Mouse (Mus musculus) right cerebral cortex, postnatal 14 days (tissue): ENCODE data around the gene Lhx5.

Experiments
- DNase-seq: peaks from one replicate; pipeline ENCODE4 v3.0.0; 2022

Gene Lhx5

DNA sequence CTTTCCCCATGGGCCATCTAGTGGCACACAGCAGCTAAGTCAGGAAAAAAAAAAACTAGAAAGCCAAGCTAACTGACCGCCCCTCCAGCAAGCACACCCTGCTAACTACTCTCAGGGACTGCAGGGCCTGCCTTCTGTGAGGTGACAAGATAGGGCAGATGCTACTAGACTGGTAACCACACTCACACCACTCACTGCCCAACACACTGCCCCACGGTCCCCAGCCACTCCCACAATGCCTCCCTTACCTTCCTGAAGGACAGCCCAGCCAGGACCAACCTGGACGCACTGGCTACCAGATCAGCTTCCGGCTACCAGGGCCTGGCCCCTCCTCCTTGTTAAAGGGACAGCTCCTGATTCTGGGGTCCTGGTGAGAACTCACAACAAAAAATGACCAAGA is 35.5 kb downstream of the Lhx5 start:
- no peak for DNase-seq

DNA sequence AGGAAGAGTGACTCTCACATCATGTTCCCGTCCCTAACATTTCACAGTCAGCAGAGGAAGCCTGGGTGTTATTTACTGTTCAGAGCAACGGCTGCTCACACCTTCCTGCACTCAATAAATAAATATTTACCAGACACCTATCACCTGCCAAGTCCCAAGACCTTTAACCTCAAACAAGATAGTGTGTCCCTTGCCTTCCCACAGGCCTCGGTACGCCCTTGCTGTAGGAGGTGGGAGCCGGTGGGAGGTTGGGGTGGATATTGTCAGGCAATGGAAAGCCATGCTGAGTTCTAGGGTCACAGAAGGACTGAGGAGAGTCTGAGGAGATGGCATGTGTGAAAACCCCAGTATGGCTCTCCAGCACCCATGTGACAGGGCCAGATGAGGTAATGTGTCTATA is 36.8 kb downstream of the Lhx5 start:
- no peak for DNase-seq

DNA sequence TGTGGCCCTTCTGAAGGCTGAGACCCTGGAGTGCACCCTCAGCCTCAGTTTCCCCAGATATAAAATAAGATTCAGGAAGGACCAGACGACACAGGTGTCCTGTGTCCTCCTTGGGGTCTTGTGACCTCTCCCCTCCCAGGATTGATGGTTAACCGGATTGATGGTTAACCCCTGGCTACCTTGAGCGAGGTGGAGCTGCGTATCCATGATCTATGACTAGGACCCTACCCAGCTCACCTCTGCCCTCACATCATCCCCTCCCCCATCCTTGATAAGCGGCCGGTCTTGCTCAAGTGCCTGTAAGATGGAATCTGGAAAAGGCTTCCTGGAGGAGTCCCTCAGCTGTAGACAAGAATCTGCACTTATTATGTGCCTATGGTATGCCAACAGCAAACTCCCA is 37.3 kb downstream of the Lhx5 start:
- DNase-seq, result no peak

DNA sequence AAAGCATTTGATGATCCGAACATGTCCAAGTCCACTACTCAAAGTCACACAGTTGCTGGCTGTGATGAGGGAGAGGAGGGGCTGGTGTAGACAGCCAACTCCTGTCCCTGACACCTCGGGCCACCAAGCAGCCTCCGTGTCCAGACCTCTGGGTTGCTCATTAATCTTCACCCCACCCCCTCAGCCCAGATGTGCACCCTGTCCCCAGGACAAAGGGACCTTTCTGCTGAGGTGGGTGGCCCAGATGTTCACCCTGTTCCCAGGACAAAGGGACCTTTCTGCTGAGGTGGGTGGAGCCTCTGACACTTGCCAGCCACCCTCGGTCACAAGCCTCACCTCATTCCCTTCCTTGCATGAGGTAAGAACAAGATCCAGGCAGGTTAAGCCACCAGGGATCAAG is 40.0 kb downstream of the Lhx5 start:
- no peak for DNase-seq

DNA sequence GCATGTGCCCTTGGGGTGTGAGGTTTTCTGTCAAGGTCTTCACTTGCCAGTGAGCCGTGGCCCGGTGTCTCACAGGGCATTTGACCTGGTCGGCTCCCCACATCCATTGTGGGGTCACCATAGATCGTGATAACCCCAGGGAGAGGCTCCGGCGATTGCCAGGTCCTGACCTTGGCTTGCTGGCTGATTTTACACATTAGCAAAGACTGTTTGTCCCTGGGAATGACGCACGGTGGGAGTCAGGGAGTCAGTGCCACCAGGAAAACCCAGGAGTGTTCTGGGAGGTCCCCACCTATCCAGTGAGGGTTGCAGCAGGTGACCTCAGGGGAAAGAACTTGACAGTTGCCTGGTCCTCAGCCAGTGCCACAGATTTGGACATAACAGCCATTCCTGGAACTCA is 41.3 kb downstream of the Lhx5 start, which contains the start of gene Sdsl:
Sdsl (minus strand) TSS at position 41 of the 400 bp plus-strand sequence.
- no peak for DNase-seq

DNA sequence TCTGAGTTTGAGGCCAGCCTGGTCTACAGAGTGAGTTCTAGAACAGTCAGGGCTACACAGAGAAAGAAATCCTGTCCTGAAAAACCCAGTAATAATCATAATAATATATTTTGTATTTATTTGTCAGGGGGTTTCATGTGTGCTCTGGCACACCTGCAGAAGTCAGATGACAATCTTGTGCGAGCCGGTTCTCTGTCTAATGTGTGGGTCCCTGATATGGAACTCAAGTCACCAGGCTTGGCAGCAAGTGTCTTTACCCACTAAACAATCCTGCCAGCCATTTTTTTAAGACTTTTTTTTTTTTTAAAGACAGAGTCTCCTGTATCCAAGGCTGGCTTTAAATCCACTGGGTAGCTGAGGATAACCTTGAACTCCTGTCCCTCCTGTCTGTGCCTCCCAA is 41.9 kb downstream of the Lhx5 start:
- DNase-seq, result no peak

DNA sequence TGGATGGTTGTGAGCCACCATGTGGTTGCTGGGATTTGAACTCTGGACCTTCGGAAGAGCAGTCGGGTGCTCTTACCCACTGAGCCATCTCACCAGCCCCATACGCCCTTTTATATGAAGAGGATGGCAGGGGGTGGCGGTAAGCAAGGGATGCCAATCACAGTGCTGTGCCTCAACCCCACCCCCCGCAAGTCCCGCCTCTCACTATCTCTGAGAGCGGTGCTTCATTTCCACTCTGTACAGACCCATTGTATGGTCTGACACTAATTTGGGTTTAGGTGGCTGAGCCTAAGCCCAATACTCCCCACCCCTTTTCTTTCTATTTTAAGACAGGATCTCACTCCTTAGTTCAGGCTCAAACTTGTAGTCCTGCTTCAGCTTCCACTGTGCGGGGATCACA is 44.4 kb downstream of the Lhx5 start:
- DNase-seq, result no peak

DNA sequence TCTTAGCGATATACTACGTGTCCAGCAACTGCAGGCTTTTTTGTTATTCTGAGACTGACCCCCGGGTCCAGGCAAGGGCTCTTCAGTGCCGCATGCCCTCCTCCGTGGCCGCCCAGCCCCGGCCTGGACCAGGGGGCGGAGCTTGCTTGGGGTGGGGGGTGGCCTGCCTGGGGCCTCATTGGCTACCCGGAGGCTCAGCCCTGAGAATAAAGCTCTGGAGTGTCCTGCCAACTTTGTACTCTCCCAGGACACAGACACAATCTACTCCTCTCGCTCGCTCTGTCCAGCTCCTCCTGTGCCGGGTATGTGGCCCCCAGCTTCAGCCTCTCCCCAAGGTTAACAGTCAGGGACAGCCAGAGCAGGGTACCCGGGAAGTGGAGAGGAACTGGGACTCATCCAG is 44.8 kb downstream of the Lhx5 start, which contains the start of gene Sds:
Sds (plus strand) TSS at position 231 of the 400 bp plus-strand sequence.
- no peak for DNase-seq

DNA sequence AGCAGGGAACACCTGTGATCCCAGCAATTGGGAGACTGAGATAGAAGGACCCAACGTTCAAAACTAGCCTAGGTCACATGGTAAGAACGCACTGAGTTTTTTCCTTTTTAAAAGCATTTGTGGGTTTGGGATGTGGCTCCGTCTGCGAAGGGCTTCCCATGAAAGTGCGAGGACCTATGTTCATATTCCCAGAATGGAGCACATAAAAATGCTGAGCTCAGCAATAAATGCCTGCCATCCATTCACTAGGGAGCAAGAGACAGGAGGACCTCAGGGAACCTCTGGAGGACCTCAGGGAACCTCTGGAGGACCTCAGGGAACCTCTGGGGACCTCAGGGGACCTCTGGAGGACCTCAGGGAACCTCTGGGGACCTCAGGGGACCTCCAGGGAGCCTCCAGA is 46.5 kb downstream of the Lhx5 start:
- no peak for DNase-seq

DNA sequence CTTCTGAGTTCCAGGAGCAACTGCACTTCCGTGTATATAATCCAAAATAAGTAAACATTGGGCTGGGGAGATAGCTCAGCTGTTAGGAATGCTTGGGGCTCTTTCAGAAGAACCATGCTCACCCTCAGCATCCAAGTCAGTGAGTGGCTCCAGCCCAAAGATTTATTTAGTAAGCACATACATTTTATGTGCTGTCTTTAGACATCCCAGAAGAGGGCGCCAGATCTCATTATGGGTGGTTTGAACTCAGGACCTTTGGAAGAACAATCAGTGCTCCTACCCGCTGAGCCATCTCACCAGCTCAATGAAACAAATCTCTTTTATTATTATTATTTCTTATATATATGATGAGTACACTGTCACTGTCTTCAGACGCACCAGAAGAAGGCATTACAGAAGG is 48.0 kb downstream of the Lhx5 start:
- no peak for DNase-seq

DNA sequence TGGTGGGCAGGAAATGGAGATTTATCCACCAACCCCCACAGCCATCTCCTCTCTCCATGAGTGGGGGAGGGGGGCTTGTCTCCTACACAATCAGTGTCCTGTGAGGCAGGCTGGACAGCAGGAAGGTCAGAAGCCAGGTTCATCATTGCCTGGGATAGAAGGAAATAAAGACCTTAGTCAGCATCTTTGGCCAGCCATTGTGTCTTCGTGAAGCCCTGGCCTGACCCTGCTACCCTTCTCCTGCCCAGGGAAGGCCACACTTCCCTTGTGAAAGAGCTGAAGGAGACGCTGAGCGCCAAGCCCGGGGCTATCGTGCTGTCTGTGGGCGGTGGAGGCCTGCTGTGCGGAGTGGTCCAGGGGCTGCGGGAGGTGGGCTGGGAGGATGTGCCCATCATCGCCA is 49.7 kb downstream of the Lhx5 start:
- no peak for DNase-seq

DNA sequence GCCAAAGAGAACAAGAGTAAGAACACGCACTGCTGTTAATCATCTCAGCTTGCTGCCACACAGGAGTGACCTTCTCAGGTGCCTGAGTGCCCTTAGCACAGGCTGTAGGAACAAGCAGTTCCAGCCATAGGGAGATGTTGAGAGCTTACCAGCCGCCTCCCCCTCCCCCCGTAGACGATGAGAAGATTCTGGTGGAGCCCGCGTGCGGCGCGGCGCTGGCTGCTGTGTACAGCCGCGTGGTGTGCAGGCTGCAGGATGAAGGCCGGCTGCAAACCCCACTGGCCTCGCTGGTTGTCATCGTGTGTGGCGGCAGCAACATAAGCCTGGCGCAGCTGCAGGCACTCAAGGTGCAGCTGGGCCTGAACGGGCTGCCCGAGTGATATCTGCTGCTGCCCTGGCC is 51.9 kb downstream of the Lhx5 start:
- no peak for DNase-seq

DNA sequence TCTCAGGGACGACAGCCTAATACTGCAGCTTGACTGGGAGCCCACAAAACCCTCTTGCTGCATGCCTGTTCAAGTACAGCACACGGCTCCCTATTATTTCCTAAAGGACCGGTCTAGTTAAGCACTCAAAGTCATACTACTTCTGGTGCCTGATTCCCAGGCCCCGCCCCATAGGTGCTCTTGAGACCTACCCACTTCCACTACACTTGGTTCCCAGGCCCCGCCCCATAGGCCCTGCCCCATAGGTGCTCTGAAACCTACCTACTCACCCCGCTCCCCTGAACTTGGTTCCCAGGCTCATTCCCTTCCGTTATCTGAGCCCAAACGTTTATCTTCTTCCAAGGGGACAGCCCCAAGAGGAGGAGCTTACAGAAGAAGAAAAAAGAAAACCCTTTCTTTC is 56.3 kb downstream of the Lhx5 start:
- DNase-seq, result no peak

DNA sequence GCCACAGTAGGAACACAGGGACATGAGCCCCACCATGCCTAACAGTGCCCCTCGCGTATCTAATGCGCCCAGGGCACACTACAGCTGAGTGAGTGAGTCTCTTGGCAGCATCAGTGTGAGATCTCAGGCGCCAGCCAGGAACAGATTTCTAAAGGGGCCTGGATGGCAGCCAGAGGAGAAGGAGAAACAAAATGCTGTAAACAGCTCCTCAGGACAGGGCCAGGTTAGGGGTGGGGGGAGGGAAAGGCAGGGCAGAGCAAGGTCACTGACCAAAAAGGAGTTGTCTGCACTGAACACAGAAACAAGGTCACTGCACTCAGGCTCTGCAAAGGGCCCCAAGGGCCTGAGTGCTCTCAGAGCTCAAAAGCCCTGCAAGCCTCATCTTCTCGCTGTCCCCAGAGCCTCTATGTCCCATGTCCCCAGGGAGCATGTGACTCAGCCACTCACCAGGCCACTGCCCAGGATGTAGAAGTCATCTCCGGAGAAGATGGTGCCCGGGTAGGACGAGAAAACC is 59.2 kb downstream of the Lhx5 start:
- peak; percentile 51 for DNase-seq
